Mouse (Mus musculus) CD4-positive, CD25-positive, alpha-beta regulatory T cell, adult 4 months (primary cell): ENCODE data around the gene Pde4b. TPM values are rescaled to one million over a fixed set of nuclear protein-coding genes. Genes with fewer than 3 reads are reported as not detected.

Source experiments
- ATAC-seq: one replicate; pipeline ENCODE4 v1.8.0; 2017
- polyA plus RNA-seq, 2 experiments: library from polyadenylated mRNA; unstranded; fragments of 100-300 nt; shearing (Covaris generic); gene quantifications; one replicate each; pipeline ENCODE4 v1.2.1; 2017

The Pde4b gene
- polyA plus RNA-seq, 2 experiments from 2014 or later = 68.4 to 84.0 TPM

GRCm38 (mm10) chr4:102186888-102187287 lies 99.5 kb downstream of the Pde4b start:
- ATAC-seq = no peak

DNA sequence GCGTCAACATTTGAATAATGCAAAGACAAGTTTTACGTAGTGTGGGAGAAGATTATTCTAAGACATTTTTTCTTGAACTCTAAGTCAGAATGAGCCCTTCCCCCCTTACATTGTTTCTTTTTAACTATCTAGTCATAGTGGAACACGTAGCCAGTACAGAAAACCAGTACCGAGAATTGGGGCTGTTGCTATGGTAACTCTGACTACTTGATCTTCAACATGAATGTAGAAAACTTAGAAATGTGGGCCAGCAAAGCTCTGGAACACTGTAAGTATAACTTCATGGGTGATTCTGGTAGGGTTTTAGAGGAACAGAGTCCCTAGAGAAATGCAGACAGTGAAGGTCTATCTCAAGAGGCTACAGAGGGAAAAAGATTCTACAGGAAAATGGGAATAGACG lies 110.4 kb downstream of the Pde4b start:
- no peak for ATAC-seq

- no peak for ATAC-seq
These were observed 122.4 kb downstream of the Pde4b start for GRCm38 (mm10) chr4:102209773-102210172.

GRCm38 (mm10) chr4:102226700-102227099 lies 139.4 kb downstream of the Pde4b start:
- ATAC-seq = no peak

DNA sequence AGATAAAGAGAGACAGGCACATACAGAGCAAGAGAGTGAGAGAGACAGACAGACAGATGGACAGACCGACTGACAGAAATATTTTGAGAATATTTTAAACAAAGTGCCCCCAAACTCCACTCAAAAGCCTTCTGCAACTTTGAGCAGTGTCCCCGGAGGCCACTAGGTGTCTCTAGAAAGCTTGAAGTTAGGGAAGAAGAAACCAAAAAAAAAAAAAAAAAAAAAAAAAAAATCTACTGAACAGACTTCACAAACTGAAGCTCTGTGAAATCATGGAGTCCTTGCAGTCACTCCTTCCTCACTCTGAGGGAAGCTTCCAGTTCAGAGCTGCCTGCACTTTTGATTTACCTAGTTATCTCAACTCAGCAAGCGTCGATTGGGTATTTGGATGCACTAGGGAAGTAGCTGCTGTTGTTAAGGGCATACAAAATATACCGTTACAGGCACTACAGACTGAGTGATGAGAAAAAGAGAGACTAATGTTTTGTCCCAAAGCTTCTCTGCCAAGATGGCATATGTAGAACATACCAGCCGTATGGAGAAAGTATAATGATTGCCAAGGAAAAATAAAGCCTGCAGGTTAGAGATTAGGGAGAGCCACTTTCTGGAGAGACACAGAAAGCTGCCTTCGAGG lies 141.7 kb downstream of the Pde4b start:
- ATAC-seq = no peak

DNA sequence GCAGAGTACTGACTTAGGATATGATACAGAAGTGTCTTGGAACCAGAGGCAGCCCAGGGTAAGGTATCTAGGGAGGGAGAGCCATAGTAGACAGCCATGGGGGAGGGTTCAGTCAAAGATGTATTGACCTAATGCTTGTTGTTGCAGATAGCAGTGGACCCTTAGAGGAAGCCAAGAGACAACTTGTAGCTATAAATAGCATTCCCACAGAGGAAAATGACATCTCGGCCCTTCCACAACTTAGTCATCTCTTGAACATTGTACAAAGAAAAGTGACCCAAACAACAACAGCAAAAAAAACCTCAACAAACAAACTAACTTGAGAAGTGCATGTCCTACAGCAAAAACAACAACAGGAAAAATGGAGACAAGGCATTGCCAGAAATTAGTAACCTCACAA lies 143.6 kb downstream of the Pde4b start:
- no peak for ATAC-seq

DNA sequence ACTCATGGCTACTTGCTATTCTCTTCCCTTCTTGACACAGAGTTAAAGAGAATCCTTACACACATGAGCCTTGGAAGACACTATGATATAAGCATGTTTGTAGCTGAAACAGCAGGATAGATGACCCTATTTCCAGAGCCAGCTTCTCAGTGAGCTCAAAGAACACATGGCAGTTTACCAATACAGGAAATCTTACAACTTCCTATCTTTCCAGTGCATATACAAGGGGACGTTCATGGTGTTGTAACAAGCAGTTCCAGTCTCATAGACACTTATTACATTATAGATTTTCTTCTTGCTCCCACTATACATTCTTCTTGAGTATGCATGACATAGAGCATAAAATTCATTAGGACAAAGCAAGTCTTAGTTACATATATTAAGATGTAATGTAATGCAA lies 146.3 kb downstream of the Pde4b start:
- ATAC-seq = no peak

GRCm38 (mm10) chr4:102235151-102235550 lies 147.8 kb downstream of the Pde4b start:
- ATAC-seq = no peak

GRCm38 (mm10) chr4:102239102-102239501 lies 151.8 kb downstream of the Pde4b start:
- ATAC-seq = no peak

DNA sequence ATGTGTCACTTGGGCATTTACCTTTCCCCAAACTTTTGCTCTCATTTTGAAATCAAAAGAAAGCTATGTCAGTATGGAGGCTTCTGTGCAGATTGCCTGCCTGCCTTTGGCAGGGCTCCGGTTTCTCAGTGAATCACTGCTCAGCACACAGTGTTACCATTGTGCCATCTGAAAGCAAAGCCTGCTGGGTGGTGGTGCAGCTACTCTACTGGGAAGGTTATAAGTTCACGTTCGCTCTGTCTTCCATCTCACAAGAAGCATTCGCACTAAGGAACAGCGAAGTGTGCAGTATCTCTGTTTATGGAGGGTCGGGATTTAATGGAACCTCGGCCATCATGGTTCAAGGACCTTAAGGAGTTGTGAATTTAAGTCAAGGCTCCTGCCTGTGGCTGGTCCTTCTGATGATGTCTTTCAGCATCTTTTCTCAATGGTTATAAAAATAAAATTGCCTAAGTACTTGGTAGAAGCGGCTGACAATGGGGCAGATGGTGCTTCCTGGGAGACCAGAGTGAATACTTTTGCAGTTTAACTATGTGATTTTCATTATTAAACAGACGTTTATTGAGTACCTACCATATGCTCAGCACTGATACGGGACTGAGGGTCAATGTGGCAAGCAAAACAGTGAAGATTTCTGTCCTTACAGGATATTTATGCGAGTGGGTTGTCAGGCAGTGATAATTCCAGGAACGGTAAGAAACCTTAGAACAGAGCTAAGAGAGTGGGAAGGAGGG lies 152.5 kb downstream of the Pde4b start:
- no peak for ATAC-seq

GRCm38 (mm10) chr4:102240754-102241427 lies 153.5 kb downstream of the Pde4b start:
- ATAC-seq = no peak

- no peak for ATAC-seq
These were observed 166.7 kb downstream of the Pde4b start for GRCm38 (mm10) chr4:102253994-102254393.

DNA sequence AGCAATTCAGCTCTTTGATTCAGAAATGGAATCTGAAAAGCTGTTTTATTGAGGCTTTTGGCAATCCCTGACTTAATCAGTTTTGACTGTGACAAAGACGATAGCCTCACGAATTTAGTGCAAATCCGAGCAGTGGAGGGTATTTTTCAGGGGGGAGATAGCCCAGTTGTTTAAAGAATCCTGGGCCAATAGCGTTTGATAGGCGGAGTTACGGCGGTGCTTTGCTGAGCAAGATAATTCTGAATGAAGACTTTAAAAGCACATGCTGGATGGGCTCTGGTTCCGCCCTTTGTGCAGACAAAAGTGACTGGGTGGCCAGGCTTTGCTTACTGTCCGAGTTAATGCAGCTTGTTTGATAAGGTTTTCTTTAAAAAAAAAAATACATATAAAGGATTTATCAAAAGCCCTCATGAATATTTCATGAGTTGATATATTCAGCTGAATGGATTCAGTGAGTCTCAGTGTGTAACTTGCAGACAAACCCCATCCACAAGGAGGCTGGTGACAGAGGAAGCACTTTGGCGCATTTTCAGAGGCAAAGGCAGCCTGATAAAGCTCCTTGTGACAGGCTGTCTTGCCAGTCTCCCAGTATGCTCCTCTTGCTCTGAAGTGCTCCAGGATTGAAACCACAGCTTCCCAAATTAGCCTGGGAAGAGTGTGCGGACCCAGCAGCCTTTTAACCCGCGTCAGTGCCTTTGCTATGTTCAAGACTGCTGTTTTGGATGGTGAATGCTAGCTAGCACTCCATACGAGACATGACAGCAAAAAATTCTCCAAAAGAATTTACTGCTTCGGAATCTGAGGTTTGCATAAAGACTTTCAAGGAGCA lies 167.3 kb downstream of the Pde4b start:
- no peak for ATAC-seq

- ATAC-seq = no peak
These were observed 167.9 kb downstream of the Pde4b start for GRCm38 (mm10) chr4:102255295-102255670.

DNA sequence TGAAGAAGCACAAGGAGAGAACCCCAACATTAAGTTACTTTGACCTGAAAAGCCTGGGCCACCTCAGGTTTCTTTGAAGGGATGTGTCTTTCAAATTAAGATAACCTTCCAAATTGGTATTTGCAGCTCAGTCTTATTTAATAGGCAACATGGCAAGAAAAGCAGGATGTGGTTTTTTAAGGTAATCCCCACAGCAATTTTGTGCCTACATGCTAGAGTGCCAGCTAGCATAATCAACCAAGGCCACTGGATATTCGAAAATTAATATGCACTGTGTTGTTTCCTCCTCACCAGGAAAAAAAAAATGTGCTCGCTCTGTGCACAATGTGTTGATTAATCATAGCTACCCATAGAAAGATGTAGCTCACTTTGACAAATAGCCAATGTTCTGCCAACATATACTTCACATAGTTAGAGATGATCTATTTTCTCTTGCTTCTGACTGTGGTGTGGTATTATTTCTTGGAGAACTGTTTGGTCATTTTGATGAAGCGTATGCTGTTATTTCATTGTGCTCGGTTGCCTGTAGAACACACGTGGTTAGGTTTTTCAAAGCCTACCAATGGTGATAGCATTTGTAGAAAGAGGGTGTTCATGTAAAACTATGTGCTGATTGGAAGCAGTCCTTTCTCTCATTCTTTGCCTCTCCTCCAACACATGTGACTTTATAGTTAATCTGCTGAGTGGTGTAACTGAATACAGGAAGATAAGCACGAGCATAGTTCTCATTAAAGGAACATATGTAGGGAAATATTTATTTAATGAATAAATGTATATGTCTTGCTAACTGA lies 169.0 kb downstream of the Pde4b start:
- ATAC-seq = peak; percentile 53

DNA sequence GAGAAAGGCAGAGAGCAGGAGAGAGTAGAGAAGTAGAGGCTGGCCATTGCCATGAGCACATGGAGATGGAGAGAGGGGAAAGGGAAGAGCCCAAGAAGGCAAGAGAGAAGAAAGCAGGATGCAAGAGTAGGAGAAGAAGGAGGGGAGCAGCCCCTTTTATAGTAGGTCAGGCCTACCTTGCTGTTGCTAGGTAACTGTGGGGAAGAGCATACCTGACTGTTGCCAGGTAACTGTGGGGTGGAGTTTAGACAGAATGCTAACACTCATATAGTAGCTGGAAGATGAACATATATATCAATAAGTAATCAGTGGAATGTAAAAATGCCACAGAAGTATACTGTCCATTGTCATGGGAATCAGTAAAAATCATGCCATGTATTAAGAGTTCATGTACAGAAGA lies 172.9 kb downstream of the Pde4b start:
- no peak for ATAC-seq

GRCm38 (mm10) chr4:102272313-102272712 lies 185.0 kb downstream of the Pde4b start:
- no peak for ATAC-seq

DNA sequence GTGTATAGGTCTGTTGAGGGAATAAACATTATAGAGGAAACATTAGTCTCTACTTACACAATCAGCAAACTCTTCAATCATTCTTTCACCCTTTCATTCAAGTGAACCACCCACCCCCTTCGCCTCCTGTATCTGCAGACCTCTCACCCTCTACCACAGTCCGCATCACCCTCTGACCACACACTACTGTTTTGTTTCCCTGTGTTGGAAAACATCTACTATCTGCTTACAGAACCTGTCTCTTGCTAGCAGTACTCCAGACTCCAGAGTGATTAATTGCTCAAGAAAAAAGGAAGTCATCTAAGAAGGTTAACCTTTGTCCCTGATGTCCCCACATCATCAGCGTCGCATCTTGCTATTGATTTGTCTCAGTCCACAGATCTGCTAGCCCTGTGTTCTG lies 185.4 kb downstream of the Pde4b start:
- ATAC-seq = no peak

DNA sequence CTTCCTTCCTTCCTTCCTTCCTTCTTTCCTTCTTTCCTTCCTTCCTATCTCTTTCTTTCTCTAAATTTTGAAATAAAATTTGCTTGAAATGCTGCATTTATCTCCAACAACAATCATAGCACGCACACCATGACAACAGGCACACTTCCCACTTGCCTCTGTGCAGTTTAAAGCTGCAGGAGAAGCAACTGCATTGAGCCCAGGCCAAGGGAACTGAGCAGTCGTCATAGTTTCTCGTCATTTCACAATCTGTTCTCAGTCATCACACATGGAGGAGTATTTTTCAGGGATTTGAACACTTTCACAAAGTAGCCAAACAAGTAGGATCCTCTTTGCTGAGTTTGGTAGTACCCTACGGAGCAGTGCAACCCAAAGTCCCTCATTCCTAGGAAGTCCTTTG lies 188.4 kb downstream of the Pde4b start:
- ATAC-seq = no peak

GRCm38 (mm10) chr4:102278958-102279357 lies 191.6 kb downstream of the Pde4b start:
- no peak for ATAC-seq

- no peak for ATAC-seq
These were observed 199.8 kb downstream of the Pde4b start for GRCm38 (mm10) chr4:102287172-102287571.

DNA sequence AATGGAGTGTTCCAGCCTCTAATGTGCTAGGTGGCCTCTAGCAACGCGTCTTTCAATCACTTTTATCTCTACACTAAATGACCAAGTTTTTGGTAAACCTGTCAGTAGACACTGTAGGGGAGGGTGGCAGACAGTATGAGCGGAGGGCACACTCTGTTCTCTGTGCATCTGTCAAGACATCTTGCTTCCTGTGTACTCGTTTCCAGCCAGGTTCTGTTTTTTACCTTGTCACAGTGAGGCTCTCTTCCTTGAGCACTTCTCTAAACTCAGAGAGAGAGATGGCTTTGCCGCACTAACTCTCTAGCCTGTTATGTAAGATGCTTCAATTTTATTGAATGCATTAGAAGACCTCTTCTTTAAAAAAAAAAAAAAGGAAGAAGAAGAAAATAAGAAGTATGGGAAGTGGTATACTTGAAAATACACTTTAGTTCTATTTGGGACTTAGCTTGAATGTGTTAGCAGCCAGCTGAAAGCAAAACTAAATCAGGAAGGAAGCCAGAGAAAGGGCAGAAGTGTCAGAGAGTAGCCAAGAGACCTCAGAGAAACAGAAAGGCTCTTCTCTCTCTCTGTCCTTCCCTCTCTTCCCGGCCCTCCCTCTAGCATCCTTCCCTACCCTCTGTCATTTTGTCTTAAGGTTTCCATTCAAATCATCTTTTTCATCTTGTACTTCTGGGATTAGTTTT lies 202.8 kb downstream of the Pde4b start:
- no peak for ATAC-seq
